Mouse (Mus musculus) MEL (cell line): ENCODE results near the gene Rnf32. TPM values are rescaled to one million over a fixed set of nuclear protein-coding genes. Genes with fewer than 3 reads are reported as not detected.

Experiments
- DNase-seq: peaks from one replicate; pipeline ENCODE4 v3.0.0; 2011; ENCODE audit warnings: low read depth, low spot score
- H3K27ac ChIP-seq: 2 replicates; pipeline ENCODE4 v1.5.1; 2012; ENCODE audit warnings: low read depth, mild to moderate bottlenecking, control low read depth, low read length, moderate library complexity; ENCODE audit not compliant: control insufficient read depth
- H3K27me3 ChIP-seq, 2 experiments: fragments of 150-350 bp in 1 of 2; sonication (generic) in 1 of 2; 2 replicates each; pipeline ENCODE4 v1.6.1; 2012; ENCODE audit warnings: low read length in 2 of 2, mild to moderate bottlenecking in 2 of 2, improper control_type of control experiment in 1 of 2, moderate library complexity in 1 of 2; ENCODE audit not compliant: insufficient read depth in 2 of 2, control insufficient read depth in 1 of 2
- H3K36me3 ChIP-seq, 2 experiments: 2 replicates each; pipeline ENCODE4 v1.6.1; 2012 to 2014; ENCODE audit warnings: low read length in 2 of 2, improper control_type of control experiment in 1 of 2, inconsistent platforms in 1 of 2, mild to moderate bottlenecking in 1 of 2; ENCODE audit not compliant: insufficient read depth in 2 of 2, control insufficient read depth in 1 of 2
- H3K4me1 ChIP-seq, 2 experiments: fragments of 150-350 bp in 1 of 2; sonication (generic) in 1 of 2; 2 replicates each; pipeline ENCODE4 v1.6.1; 2012; ENCODE audit warnings: low read length in 2 of 2, improper control_type of control experiment in 1 of 2, mild to moderate bottlenecking in 1 of 2; ENCODE audit not compliant: insufficient read depth in 2 of 2, control insufficient read depth in 1 of 2
- H3K4me3 ChIP-seq, 2 experiments: fragments of 150-350 bp in 1 of 2; sonication (generic) in 1 of 2; 2 replicates each; pipeline ENCODE4 v1.5.1; 2012; ENCODE audit warnings: low read depth in 2 of 2, low read length in 2 of 2, mild to moderate bottlenecking in 2 of 2, moderate library complexity in 2 of 2, control low read depth in 1 of 2, improper control_type of control experiment in 1 of 2; ENCODE audit not compliant: control insufficient read depth in 1 of 2, insufficient read depth in 1 of 2
- H3K79me2 ChIP-seq: 2 replicates; pipeline ENCODE4 v1.6.1; 2012; ENCODE audit warnings: mild to moderate bottlenecking, low read length, moderate library complexity; ENCODE audit not compliant: control insufficient read depth, poor library complexity, insufficient read depth
- H3K9ac ChIP-seq: 2 replicates; pipeline ENCODE4 v1.6.1; 2012; ENCODE audit warnings: low read depth, mild to moderate bottlenecking, control low read depth, low read length, moderate library complexity; ENCODE audit not compliant: control insufficient read depth, poor library complexity, severe bottlenecking
- H3K9me3 ChIP-seq: fragments of 150-350 bp; sonication (generic); replicated peaks from 2 replicates; pipeline ENCODE4 v1.6.1; 2012; ENCODE audit warnings: mild to moderate bottlenecking, low read length, improper control_type of control experiment, moderate library complexity; ENCODE audit not compliant: insufficient read depth
- CHD1 ChIP-seq: IDR thresholded peaks from 2 replicates; pipeline ENCODE4 v1.6.1; 2012; ENCODE audit warnings: low read depth, mild to moderate bottlenecking, inconsistent platforms, low read length, improper control_type of control experiment
- ELF1 ChIP-seq: IDR thresholded peaks from 2 replicates; pipeline ENCODE4 v1.6.1; 2014; ENCODE audit warnings: low read depth, mild to moderate bottlenecking, inconsistent platforms, low read length, improper control_type of control experiment, moderate library complexity
- ETS1 ChIP-seq: IDR thresholded peaks from 2 replicates; pipeline ENCODE4 v1.6.1; 2012; ENCODE audit warnings: low read depth, mild to moderate bottlenecking, inconsistent platforms, low read length, improper control_type of control experiment, moderate library complexity
- GABPA ChIP-seq: IDR thresholded peaks from 2 replicates; pipeline ENCODE4 v1.6.1; 2012; ENCODE audit warnings: low read depth, mild to moderate bottlenecking, inconsistent platforms, low read length, improper control_type of control experiment, moderate library complexity
- JUND ChIP-seq: IDR thresholded peaks from 2 replicates; pipeline ENCODE4 v1.6.1; 2011; ENCODE audit warnings: low read depth, mild to moderate bottlenecking, improper control_type of control experiment, low read length
- MAFK ChIP-seq: IDR thresholded peaks from 2 replicates; pipeline ENCODE4 v1.6.1; 2011; ENCODE audit warnings: low read depth, mild to moderate bottlenecking, low read length, improper control_type of control experiment, borderline replicate concordance
- MAX ChIP-seq: IDR thresholded peaks from 2 replicates; pipeline ENCODE4 v1.6.1; 2011; ENCODE audit warnings: low read length, improper control_type of control experiment
- MEF2A ChIP-seq: IDR thresholded peaks from 2 replicates; pipeline ENCODE4 v1.6.1; 2014; ENCODE audit warnings: low read depth, mild to moderate bottlenecking, inconsistent platforms, low read length, improper control_type of control experiment; ENCODE audit not compliant: poor library complexity, insufficient replicate concordance, severe bottlenecking; ENCODE audit errors: extremely low read depth
- MXI1 ChIP-seq: IDR thresholded peaks from 2 replicates; pipeline ENCODE4 v1.6.1; 2011; ENCODE audit warnings: mild to moderate bottlenecking, low read depth, low read length, improper control_type of control experiment
- MYC ChIP-seq: IDR thresholded peaks from 2 replicates; pipeline ENCODE4 v1.6.1; 2011; ENCODE audit warnings: low read depth, mild to moderate bottlenecking, low read length, improper control_type of control experiment, moderate library complexity
- POLR2A ChIP-seq, 2 experiments: IDR thresholded peaks; 2 replicates each; pipeline ENCODE4 v1.6.1; 2011 to 2012; ENCODE audit warnings: low read length in 2 of 2, mild to moderate bottlenecking in 2 of 2, control low read depth in 1 of 2, improper control_type of control experiment in 1 of 2, low read depth in 1 of 2, moderate library complexity in 1 of 2; ENCODE audit not compliant: control insufficient read depth in 1 of 2, insufficient read depth in 1 of 2, poor library complexity in 1 of 2
- POLR2AphosphoS5 ChIP-seq: IDR thresholded peaks from 2 replicates; pipeline ENCODE4 v1.6.1; 2012; ENCODE audit warnings: low read depth, borderline replicate concordance, mild to moderate bottlenecking, inconsistent platforms, low read length, moderate library complexity, mixed read lengths
- RAD21 ChIP-seq: IDR thresholded peaks from 2 replicates; pipeline ENCODE4 v1.6.1; 2011; ENCODE audit warnings: mild to moderate bottlenecking, low read depth, low read length, improper control_type of control experiment
- TAL1 ChIP-seq: IDR thresholded peaks from 2 replicates; pipeline ENCODE4 v1.6.1; 2012; ENCODE audit warnings: mild to moderate bottlenecking, inconsistent platforms, low read length, moderate library complexity, mixed read lengths
- TBP ChIP-seq: IDR thresholded peaks from 2 replicates; pipeline ENCODE4 v1.8.0; 2011; ENCODE audit warnings: low read depth, low read length, improper control_type of control experiment
- UBTF ChIP-seq: IDR thresholded peaks from 2 replicates; pipeline ENCODE4 v1.6.1; 2012; ENCODE audit warnings: low read depth, mild to moderate bottlenecking, inconsistent platforms, low read length, improper control_type of control experiment, moderate library complexity, borderline replicate concordance; ENCODE audit not compliant: insufficient read depth
- USF2 ChIP-seq, 2 experiments: IDR thresholded peaks; 2 replicates each; pipeline ENCODE4 v1.6.1; 2011 to 2012; ENCODE audit warnings: improper control_type of control experiment in 2 of 2, low read length in 2 of 2, borderline replicate concordance in 1 of 2, inconsistent platforms in 1 of 2, low read depth in 1 of 2, mild to moderate bottlenecking in 1 of 2; ENCODE audit not compliant: insufficient read depth in 1 of 2
- ZKSCAN1 ChIP-seq: IDR thresholded peaks from 2 replicates; pipeline ENCODE4 v1.6.1; 2012; ENCODE audit warnings: low read depth, mild to moderate bottlenecking, inconsistent platforms, low read length, improper control_type of control experiment, moderate library complexity
- polyA plus RNA-seq, 2 experiments: library from polyadenylated mRNA; stranded (reverse) in 1 of 2; unstranded in 1 of 2; fragments of >175 nt in 1 of 2; fragments of >200 nt in 1 of 2; gene quantifications; 2 replicates each; pipeline versions ENCODE4 v1.2.1 to v1.2.4; 2012; ENCODE audit warnings: low replicate concordance in 2 of 2, low read depth in 1 of 2; ENCODE audit not compliant: insufficient read length in 2 of 2, insufficient read depth in 1 of 2, missing spikeins in 1 of 2
- total RNA-seq: library from RNA; depleted of rRNA; stranded (reverse); fragments of 300-350 nt; gene quantifications from 2 replicates; pipeline ENCODE4 v1.2.3, GENCODE M21; 2012

The Rnf32 gene
- total and polyA plus RNA-seq, 3 experiments, result not detected

DNA sequence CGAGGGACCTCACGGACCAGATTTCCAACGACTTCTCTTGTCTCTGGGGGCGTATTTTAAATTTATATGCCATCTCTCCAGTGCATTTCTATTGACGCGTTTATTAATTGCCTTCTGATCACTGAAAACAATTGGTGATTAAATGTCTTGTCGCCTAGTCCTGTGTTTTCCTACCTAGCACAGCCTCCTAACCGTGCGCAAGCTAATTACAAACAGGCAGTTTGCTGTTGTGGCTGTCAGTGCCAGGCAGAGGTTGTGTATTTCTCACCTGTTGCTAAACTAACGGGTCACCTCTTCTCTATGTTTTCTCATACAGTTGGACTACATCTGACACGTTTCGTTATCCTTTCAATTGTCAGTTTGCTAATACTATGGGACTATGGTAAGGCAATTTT lies 469 bp downstream of the Rnf32 start:
- DNase-seq, result no peak
- Histone ChIP-seq H3K4me3 (no peak overlapping the region), H3K9me3 (no peaks in the 10 kb centered on the region), H3K27ac (no peak overlapping the region), H3K79me2 (no peaks in the 10 kb centered on the region), H3K9ac (no peak overlapping the region), H3K27me3 (no peaks in the 10 kb centered on the region), H3K36me3 (no peaks in the 10 kb centered on the region), H3K4me1 (no peaks in the 10 kb centered on the region)
- TF ChIP-seq ETS1 (no peak), CHD1 (no peak), GABPA (no peak), JUND (no peak), ZKSCAN1 (no peak), TBP (no peak)

DNA sequence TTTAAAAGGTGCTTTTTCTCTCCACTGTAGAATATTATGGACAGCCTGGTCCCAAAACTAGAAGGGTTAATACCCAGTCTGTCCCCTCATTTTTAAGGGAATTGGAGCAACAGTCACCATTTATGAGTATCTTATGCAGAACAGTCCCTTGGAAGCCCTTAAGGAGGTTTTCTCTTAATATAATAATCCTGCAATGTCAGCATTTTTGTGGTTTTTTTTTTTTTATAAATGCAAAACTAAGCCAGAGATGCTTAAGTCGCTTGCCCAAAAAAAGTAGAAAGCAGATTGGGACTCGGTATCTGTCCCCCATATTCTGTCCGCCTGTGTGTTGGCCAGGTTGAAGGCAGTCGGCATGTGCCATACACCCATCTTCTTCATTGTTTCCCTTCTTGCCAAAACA lies 1.4 kb downstream of the Rnf32 start:
- no peak for DNase-seq
- Histone ChIP-seq H3K27me3 (no peaks in the 10 kb centered on the region), H3K9me3 (no peaks in the 10 kb centered on the region), H3K27ac (no peak overlapping the region), H3K36me3 (no peaks in the 10 kb centered on the region), H3K4me3 (no peak overlapping the region), H3K4me1 (no peaks in the 10 kb centered on the region)
- TF ChIP-seq MXI1 (no peak), UBTF (no peak), POLR2A (IDR thresholded peaks at IDR 0.05; ENCODE audit: control insufficient read depth in 1 of 2, insufficient read depth in 1 of 2, low read depth in 1 of 2, low read length in 2 of 2, poor library complexity in 1 of 2) (no peak), MAFK (peak; percentile 43; the same call in 1 of the 2 replicates), POLR2AphosphoS5 (no peak), RAD21 (no peak)
- TF ChIP-seq, all 39 proteins: peak for 1
- H3K79me2 ChIP-seq, result no peaks in the 10 kb centered on the region
- H3K9ac ChIP-seq, result no peak overlapping the region

DNA sequence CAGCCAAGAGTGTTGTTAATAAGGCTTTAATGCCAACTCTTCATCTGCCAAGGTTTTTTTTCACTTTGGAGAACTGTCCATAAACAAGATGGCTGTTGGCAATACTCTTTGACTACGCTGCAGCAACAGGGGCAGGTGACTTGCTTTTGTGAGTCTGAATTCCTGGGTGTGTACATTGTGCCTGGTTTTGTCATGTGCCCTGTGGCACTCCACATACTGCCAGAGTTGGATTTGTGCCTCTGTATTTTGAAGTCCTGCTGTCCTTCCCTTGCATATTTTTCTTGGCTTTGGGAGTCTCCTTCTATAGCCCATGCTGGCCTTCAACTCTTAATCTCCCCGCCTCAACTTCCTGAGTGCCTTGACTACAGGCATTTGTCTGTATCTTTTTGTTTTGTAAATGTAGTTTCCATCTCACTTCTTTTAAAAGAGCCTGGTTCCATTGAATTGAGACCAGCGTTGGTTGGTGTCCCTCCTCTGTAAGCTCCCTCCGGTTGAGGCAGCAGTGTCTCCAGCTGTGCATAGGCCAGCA lies 3.2 kb downstream of the Rnf32 start:
- Histone ChIP-seq H3K27me3 (no peaks in the 10 kb centered on the region), H3K4me1 (no peaks in the 10 kb centered on the region), H3K79me2 (no peaks in the 10 kb centered on the region), H3K36me3 (no peaks in the 10 kb centered on the region), H3K27ac (no peak overlapping the region), H3K4me3 (no peak overlapping the region), H3K9ac (no peak overlapping the region), H3K9me3 (no peaks in the 10 kb centered on the region)
- no peak for DNase-seq
- TF ChIP-seq MAX, result no peak
- no peak for TF ChIP-seq MYC
- no peak for TF ChIP-seq ELF1
- TF ChIP-seq TAL1, result no peak
- no peak for TF ChIP-seq ZKSCAN1
- TF ChIP-seq USF2 (IDR thresholded peaks at IDR 0.05; ENCODE audit: borderline replicate concordance in 1 of 2, insufficient read depth in 1 of 2, low read depth in 1 of 2, low read length in 2 of 2), result no peak
- no peak for TF ChIP-seq MEF2A
- no peak for TF ChIP-seq MAFK
